Mouse (Mus musculus) lung, adult 10 weeks (tissue): Measurements from ENCODE around the gene Tdpoz4. TPM values are rescaled to one million over a fixed set of nuclear protein-coding genes. Genes with fewer than 3 reads are reported as not detected.

ENCODE experiments used
- polyA plus RNA-seq: library from polyadenylated mRNA; stranded (reverse); fragments of 350-450 nt; fragmentation: Illumina TruSeq; extraction: RNeasy Lipid Tissue Mini Kit (QIAGEN cat#74804); gene quantifications from one replicate; pipeline ENCODE4 v1.2.3, GENCODE M21; 2014; ENCODE audit warnings: low read depth, low replicate concordance; ENCODE audit not compliant: insufficient read depth

The Tdpoz4 gene
- polyA plus RNA-seq, result not detected

DNA sequence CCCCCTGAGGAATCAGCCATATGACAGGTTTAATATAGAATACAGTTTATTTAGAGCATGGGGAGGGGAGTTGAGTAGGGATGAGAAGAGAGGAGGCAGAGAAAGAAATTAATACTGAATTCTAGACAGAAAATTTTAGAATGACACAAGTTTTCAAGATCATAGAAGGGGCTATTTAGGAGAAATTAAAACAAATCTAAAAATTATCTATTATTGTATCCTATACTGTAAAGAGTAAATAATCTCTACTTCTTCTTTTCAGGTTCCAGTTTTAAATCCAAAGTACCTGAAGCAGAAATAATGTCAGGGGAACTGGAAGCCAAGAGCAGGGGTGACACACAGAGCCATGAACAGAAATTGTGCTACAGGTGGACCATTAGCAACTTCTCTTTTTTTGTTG, at the start of gene Tdpoz4:
Gene Tdpoz4 (plus strand): TSS at position 301 of the 400 bp plus-strand sequence.

DNA sequence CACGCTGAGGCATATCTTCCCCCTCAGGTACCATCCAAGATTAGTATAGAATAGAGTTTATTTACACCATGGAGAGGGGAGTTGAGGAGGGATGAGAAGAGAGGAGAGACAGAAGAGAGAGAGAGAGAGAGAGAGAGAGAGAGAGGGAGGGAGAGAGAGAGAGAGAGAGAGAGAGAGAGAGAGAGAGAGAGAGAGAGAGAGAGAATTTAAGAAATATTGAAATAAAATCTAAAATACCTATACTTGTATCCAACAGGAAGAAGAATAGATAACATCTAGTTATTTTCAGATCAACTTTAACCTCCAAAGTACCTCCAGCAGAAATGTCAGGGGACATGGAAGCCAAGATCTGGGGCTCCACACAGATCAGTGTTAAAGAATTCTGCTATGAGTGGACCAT, 23.5 kb upstream of the Tdpoz4 start, which contains the start of gene Gm5773:
Gene Gm5773 (plus strand): TSS at position 301 of the 400 bp plus-strand sequence.

DNA sequence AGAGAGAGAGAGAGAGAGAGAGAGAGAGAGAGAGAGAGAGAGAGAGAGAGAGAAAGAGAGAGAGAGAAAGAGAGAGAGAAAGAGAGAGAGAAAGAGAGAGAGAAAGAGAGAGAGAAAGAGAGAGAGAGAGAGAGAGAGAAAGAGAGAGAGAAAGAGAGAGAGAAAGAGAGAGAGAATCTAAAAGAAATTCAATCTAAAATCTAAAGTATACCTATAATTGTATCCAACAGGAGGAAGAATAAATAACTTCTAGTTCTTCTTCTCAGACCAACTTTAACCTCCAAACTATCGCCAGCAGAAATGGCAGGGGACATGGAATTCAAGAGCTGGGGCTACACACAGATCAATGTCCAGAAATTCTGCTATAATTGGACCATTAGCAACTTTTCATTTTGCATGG, 29.5 kb downstream of the Tdpoz4 start, which contains the start of gene Tdpoz3:
Gene Tdpoz3 (plus strand): TSS at position 301 of the 400 bp plus-strand sequence.

Other genes with a start within 250 kb of the Tdpoz4 start
- gene S100a10, start 241.3 kb upstream of the Tdpoz4 start, polyA plus RNA-seq, result 525 TPM
- not detected for gene Tdpoz2, start 143.7 kb upstream of the Tdpoz4 start, polyA plus RNA-seq
- gene Tdpoz1, start 120.1 kb upstream of the Tdpoz4 start, polyA plus RNA-seq, result not detected
- not detected for gene Gm37596, start 103.3 kb upstream of the Tdpoz4 start, polyA plus RNA-seq
- not detected for gene Gm5773, start 23.4 kb upstream of the Tdpoz4 start, polyA plus RNA-seq
- gene Tdpoz3, start 29.6 kb downstream of the Tdpoz4 start, polyA plus RNA-seq, result not detected
- gene Gm9117, start 147.1 kb downstream of the Tdpoz4 start, polyA plus RNA-seq, result not detected
- not detected for gene Tdpoz5, start 164.9 kb downstream of the Tdpoz4 start, polyA plus RNA-seq